Mouse (Mus musculus) stomach, postnatal 0 days (tissue): ENCODE results near the gene Nr4a1.

Experiments used
- CTCF ChIP-seq: IDR thresholded peaks from 2 replicates; pipeline ENCODE4 v1.5.1; 2016; ENCODE audit warnings: antibody characterized with exemption, low read depth, mild to moderate bottlenecking, moderate library complexity
- EP300 ChIP-seq: optimal IDR thresholded peaks from 2 replicates; pipeline ENCODE3; 2016; ENCODE audit warnings: antibody characterized with exemption

DNA sequence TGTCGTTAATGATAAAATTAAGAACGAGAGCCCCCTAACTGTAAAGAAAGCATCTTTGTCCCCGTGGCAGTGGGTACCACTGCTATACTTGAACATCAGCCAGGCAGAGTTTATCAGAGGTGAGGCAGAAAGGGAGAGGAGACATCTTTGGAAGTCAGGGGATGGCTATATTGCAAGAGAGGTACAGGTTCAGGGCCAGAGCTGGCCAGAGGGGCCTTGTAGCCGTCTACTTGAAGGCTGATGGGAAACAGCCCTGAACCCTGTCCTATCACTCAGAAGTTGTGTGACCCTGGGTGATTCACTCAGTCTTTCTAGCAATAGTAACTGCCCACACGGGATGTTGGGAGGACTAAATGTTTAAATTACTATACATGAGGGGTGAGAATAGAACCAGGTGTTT is 67.1 kb downstream of the Nr4a1 start:
- no peak for TF ChIP-seq CTCF
- no peak for TF ChIP-seq EP300
